Mouse (Mus musculus) liver, embryonic 11.5 days (tissue): Measurements from ENCODE around the gene Prss36. TPM values are rescaled to one million over a fixed set of nuclear protein-coding genes. Genes with fewer than 3 reads are reported as not detected.

Source experiments
- ATAC-seq: fragments of 200-750 bp; cut with Nextera tagmentation; replicated peaks from 2 replicates; pipeline ENCODE4 v1.8.0; 2017; ENCODE audit warnings: moderate number of reproducible peaks, mild to moderate bottlenecking, moderate TSS enrichment, moderate library complexity; ENCODE audit not compliant: low FRiP score
- DNase-seq: peaks from one replicate; pipeline ENCODE4 v3.0.0-alpha.2; 2017; ENCODE audit warnings: low spot score
- H3K27ac ChIP-seq: fragments of 300-500 bp; sonication (generic); 2 replicates; pipeline ENCODE4 v1.5.1; 2014; ENCODE audit warnings: mild to moderate bottlenecking, low read depth, low read length, control low read depth
- H3K27me3 ChIP-seq: fragments of 300-500 bp; sonication (generic); replicated peaks from 2 replicates; pipeline ENCODE4 v1.6.1; 2014; ENCODE audit warnings: low read length, mixed read lengths; ENCODE audit not compliant: control insufficient read depth, insufficient read depth
- H3K36me3 ChIP-seq: fragments of 300-500 bp; sonication (generic); 2 replicates; pipeline ENCODE4 v1.6.1; 2014; ENCODE audit warnings: mild to moderate bottlenecking, low read length, moderate library complexity, mixed read lengths; ENCODE audit not compliant: control insufficient read depth, insufficient read depth
- H3K4me1 ChIP-seq: fragments of 300-500 bp; sonication (generic); replicated peaks from 2 replicates; pipeline ENCODE4 v1.6.1; 2014; ENCODE audit warnings: low read length, mixed read lengths; ENCODE audit not compliant: control insufficient read depth, insufficient read depth
- H3K4me2 ChIP-seq: fragments of 300-500 bp; sonication (generic); 2 replicates; pipeline ENCODE4 v1.6.1; 2014; ENCODE audit warnings: mild to moderate bottlenecking, control low read depth, moderate library complexity
- H3K4me3 ChIP-seq: fragments of 300-500 bp; sonication (generic); 2 replicates; pipeline ENCODE4 v1.5.1; 2014; ENCODE audit warnings: low read depth, low read length, control low read depth
- H3K9ac ChIP-seq: fragments of 300-500 bp; sonication (generic); 2 replicates; pipeline ENCODE4 v1.6.1; 2014; ENCODE audit warnings: low read depth, low read length, control low read depth
- H3K9me3 ChIP-seq: fragments of 300-500 bp; sonication (generic); 2 replicates; pipeline ENCODE4 v1.6.1; 2016; ENCODE audit warnings: low read length, inconsistent platforms, mixed read lengths; ENCODE audit not compliant: control insufficient read depth
- WGBS: fragments of 180-500 bp; shearing (Covaris S2); extraction: QIAGEN DNeasy Blood & Tissue Kit; methylation state at CpG from one replicate; pipeline ENCODE4 v1.1.7; 2014; 5-methylcytosine and 5-hydroxymethylcytosine counted together
- polyA plus RNA-seq: library from polyadenylated mRNA; unstranded; fragments of >200 nt; fragmentation: Nextera tagmentation; extraction: Ambion mirVana; gene quantifications from 2 replicates; pipeline ENCODE4 v1.2.1, GENCODE M21; 2014

The Prss36 gene
- polyA plus RNA-seq, 1 experiment from 2014 or later, result 7.9 TPM

DNA sequence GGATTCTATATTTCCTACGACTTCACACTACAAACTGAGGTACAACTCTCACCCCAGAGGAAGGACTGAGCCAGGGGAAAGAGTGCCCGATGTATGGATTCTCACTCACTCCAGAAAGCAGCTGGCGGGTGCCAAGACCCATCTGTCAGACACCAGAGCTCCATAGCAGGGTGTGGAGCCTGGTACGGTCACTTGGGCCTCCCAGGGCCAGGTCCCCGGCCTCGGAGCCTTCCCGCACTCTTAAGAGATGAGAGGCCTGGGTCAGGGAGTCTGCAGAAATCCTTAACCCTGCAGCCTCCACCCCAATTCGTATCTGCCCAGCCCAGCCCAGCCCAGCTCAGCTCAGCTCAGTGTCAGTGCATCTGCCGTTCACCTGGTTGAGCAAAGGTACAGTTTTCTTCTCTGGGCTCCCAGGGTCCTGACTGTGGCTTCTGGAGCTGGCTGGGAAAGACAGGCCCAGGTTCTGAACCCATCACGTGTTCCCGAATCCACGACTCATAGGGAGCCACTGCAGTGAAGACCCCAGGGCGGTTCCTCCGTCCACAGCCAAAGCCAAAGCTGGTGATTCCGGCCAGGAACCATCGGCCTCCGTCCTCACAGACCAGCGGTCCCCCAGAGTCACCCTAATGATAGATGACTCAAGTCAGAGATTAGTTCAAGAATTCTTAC, 10.2 kb downstream of the Prss36 start:
- WGBS, result 63% methylated on average over 18 of the region's 18 CpGs
- ATAC-seq (peak; percentile 1; the same call in 1 of the 2 replicates), DNase-seq (no peak)
- peak overlapping the region; percentile 100 for H3K4me2 ChIP-seq
- H3K36me3 ChIP-seq, result no peaks in the 10 kb centered on the region
- peak overlapping the region; percentile 89 for H3K9ac ChIP-seq
- no peaks in the 10 kb centered on the region for H3K27me3 ChIP-seq
- H3K4me1 ChIP-seq, result peaks cover 25% of the 10 kb centered on the region
- peak overlapping the region; percentile 84 for H3K4me3 ChIP-seq
- no peaks in the 10 kb centered on the region for H3K9me3 ChIP-seq
- peak overlapping the region; percentile 71; the same call in 1 of the 2 replicates for H3K27ac ChIP-seq

DNA sequence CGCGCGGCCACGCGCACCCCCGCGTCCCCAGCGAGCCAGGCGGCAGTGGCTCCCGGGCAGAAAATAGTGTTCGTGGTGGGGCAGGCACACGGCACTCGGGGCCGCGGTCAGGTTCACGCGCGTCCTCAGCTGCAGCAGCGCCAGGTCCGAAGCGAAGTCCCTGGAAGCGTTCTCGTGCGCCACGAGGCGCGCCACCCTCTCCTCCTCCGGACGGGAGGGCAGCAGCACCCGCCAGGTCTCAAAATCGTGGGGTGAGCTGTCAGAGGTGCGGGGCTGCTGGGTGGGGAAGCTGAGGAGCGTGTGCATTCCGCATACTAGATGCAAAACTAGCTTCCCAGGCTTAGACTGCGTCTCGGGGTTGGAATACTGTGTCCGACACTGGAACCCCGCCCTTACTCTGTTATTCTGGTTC, 10.8 kb downstream of the Prss36 start:
- peak overlapping the region; percentile 71 for H3K27ac ChIP-seq
- peak overlapping the region; percentile 84 for H3K4me3 ChIP-seq
- H3K27me3 ChIP-seq, result no peaks in the 10 kb centered on the region
- peak overlapping the region; percentile 100 for H3K4me2 ChIP-seq
- no peaks in the 10 kb centered on the region for H3K9me3 ChIP-seq
- H3K9ac ChIP-seq, result peak overlapping the region; percentile 89
- peak; percentile 33 for ATAC-seq
- DNase-seq, result peak; percentile 54
- H3K4me1 ChIP-seq, result peaks cover 28% of the 10 kb centered on the region
- WGBS, result under 1% methylated on average over 38 of the region's 38 CpGs
- no peaks in the 10 kb centered on the region for H3K36me3 ChIP-seq

DNA sequence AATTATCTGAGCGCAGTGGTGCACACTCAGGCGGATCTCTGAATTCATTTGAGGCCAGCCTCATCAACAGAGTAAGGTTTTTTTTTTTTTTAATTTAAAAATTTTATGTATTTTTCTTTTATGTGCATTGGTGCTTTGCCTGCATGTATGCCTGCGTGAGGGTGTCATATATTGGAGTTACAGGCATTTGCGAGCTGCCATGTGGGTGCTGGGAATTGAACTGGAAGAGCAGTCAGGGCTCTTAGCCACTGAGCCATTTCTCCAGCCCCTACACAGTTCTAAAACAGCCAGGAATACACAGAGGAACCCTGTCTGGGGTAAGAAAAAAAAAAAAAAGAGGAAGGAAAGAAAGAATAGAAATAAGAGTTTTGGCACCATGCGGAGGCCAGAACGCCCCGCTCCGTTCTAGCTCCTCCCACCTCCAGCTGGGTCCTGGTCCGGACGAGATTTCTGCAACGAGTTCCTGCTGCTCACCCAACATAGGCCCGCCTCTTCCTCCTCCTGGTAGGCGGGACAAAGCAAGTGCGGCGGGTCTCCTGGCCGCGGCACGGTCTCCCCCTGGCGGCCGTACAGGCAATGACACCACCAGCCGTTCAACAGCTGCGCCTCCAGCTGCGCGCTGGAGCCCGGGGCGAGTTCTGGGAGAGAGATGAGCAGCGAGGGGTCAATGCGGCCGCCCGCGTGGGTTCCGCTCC, 11.3 kb downstream of the Prss36 start:
- Histone ChIP-seq H3K4me1 (peaks cover 30% of the 10 kb centered on the region), H3K36me3 (no peaks in the 10 kb centered on the region), H3K27ac (peak overlapping the region; percentile 71), H3K9me3 (no peaks in the 10 kb centered on the region), H3K27me3 (no peaks in the 10 kb centered on the region), H3K4me3 (peak overlapping the region; percentile 84), H3K9ac (peak overlapping the region; percentile 89), H3K4me2 (peak overlapping the region; percentile 100)
- 7% methylated on average over 32 of the region's 32 CpGs for WGBS
- peak; percentile 93 for ATAC-seq
- DNase-seq, result peak; percentile 93

DNA sequence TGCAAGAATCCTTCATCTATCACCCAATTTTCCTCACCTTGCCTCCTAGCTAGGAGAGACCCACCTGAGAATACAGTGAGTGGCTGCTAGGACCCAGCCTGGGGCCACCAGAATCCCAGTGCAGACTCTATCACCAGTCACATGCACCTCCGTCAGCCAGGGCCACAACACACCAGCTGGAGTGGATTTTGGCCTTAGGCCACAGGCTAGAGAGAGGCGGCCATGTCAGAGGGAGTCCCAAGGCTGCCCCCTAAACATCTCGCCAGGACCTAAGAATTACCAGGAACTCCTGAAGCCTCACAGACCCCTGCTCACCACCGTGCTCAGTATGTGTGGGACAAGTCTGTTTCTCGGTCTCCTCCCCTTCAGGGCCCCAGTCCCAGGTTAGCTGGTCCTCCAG, 12.4 kb downstream of the Prss36 start:
- Histone ChIP-seq H3K4me3 (no peak overlapping the region), H3K4me2 (no peak overlapping the region), H3K36me3 (no peaks in the 10 kb centered on the region), H3K9ac (no peak overlapping the region), H3K27me3 (no peaks in the 10 kb centered on the region), H3K27ac (no peak overlapping the region), H3K4me1 (peaks cover 40% of the 10 kb centered on the region), H3K9me3 (no peaks in the 10 kb centered on the region)
- 85% methylated on average over 5 of the region's 5 CpGs for WGBS
- DNase-seq, result no peak
- no peak for ATAC-seq

DNA sequence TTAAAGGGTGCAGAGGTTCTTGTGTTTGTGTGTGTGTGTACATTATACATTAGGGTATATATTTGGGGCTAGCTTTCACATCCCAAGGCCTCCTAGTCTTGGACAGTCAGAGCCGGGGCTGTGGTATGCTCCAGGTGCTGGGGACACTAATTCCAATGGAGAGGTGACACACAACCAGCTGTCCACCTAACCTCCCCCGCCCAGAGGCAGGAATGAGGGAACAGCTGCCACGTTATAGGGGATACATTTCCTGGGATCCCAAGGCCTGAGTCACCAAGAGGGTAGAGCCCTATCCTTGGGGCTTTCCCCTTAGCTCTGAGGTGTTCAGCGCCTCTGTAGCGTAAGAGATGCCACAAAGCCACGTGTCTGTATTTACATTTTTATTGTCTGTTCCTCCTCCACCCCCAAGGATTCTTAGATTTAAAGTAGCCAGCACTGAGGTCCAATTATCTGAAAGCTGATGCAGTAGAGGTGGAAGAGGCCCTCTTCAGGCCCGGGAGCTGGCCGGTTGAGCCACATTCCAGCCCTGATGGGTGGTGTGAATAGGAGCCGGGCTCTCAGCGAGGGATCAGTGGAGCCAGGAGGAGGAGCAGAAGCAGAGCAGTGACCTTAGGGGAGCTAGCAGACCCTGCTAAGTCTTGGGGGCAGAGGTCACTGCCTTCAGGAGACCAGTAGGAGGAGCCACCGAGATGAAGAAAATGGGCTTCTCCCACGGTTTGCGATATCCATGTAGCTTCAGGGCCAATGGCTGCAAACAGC, 14.1 kb downstream of the Prss36 start:
- WGBS, result 35% methylated on average over 13 of the region's 13 CpGs
- Histone ChIP-seq H3K9me3 (no peaks in the 10 kb centered on the region), H3K4me3 (no peak overlapping the region), H3K27me3 (no peaks in the 10 kb centered on the region), H3K9ac (peak overlapping the region; percentile 9; the same call in 1 of the 2 replicates), H3K36me3 (no peaks in the 10 kb centered on the region), H3K4me2 (peak overlapping the region; percentile 31), H3K27ac (peak overlapping the region; percentile 63), H3K4me1 (peaks cover 45% of the 10 kb centered on the region)
- DNase-seq, result no peak
- ATAC-seq, result no peak

DNA sequence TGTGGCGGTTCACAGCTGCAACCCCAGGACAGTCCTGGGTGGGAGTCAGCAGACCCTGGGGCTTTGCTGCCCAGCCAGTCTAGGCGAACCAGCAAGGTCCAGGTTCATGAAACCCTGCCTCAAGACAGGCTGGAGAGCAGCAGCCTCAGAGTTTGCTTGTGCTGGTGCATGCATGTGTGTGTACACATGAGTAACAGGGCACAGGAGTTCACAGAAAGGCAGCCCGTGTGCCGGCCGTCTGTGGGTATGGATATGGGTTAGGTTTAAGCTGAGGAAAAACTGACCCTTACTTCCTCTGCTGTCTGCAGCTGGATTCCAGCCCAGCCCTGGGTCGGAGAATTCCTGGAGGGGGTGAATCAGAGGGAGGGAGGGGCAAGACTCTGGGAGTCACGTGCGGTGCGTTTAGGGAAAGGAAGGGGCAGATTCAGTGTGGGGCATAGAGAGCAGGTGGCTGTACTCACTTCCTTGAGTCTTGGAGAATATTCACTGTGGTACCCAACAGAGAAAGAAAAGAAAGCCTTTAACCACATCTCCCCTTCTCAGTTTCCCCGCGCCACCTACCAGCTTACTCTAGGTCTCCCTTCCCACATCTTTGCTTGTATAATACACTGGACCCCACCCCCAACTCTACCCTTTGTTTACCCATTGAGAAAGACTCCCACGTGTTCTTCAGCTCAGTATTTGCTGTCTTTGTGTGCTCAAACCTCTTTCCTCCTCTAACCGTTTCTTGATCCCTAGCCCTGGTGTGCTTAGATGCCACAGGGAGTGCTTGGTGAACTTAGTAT, 15.0 kb downstream of the Prss36 start:
- DNase-seq, result no peak
- Histone ChIP-seq H3K9me3 (no peaks in the 10 kb centered on the region), H3K27me3 (no peaks in the 10 kb centered on the region), H3K36me3 (no peaks in the 10 kb centered on the region), H3K4me2 (peak overlapping the region; percentile 31), H3K4me1 (peaks cover 45% of the 10 kb centered on the region), H3K4me3 (no peak overlapping the region), H3K27ac (peak overlapping the region; percentile 63; the same call in 1 of the 2 replicates), H3K9ac (0 out of 2 replicates have a peak overlapping the region, but pooled peaks have one; percentile 9)
- no peak for ATAC-seq
- WGBS, result 41% methylated on average over 13 of the region's 13 CpGs

DNA sequence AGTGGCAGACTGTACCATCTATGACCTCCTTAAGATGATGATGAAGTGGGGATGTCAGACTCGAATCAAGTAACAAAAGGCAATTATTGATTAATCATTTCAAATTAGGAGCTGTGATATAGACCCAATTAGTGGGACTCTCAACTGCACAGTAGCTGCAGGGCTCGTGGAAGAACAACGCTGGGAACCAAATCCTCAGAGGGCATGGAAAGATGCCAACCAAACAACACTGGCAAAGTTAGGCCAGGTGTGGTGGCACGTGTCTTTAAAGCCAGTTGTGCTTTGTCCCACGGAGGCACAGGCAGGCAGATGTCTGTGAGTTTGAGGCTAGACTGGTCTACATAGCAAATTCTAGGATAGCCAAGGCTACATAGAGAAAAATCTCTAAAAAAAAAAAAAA, 15.9 kb downstream of the Prss36 start:
- H3K4me2 ChIP-seq, result no peak overlapping the region
- no peaks in the 10 kb centered on the region for H3K9me3 ChIP-seq
- H3K27ac ChIP-seq, result no peak overlapping the region
- H3K36me3 ChIP-seq, result peaks cover 2% of the 10 kb centered on the region; the same call in 1 of the 2 replicates
- no peak overlapping the region for H3K4me3 ChIP-seq
- ATAC-seq (no peak), DNase-seq (no peak)
- 79% methylated on average over 5 of the region's 5 CpGs for WGBS
- peaks cover 39% of the 10 kb centered on the region for H3K4me1 ChIP-seq
- no peaks in the 10 kb centered on the region for H3K27me3 ChIP-seq
- H3K9ac ChIP-seq, result no peak overlapping the region

DNA sequence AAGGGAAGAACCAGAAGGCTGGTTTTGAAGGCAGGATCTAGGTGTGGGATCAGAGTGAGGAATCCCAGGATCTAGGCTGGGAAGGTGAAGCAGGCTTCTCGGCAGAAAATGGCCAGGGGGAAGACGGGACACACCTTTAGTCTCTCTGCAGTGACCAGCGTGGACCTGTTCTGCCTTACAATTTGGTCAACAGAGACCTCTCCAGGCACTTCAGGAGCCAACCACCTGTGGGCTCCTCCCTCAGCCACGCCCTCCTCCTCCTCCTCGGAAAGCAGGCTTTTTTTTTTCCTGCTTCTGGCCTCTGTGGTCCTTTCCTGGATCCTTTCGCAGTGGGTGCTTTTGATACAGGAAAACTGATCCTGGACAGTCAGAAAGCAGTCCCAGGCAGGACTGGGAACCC, 16.6 kb downstream of the Prss36 start, which contains the start of gene Prss8:
Prss8 (minus strand) TSS at position 182 of the 400 bp plus-strand sequence.
- Histone ChIP-seq H3K9ac (peak within 1 kb of the TSS; percentile 56), H3K4me2 (peak within 1 kb of the TSS; percentile 59), H3K9me3 (no peaks in the 10 kb centered on the region), H3K27ac (no peak within 1 kb of the TSS), H3K4me3 (peak within 1 kb of the TSS; percentile 34), H3K27me3 (no peaks in the 10 kb centered on the region), H3K4me1 (peaks cover 36% of the 10 kb centered on the region), H3K36me3 (peaks cover 3% of the 10 kb centered on the region; the same call in 1 of the 2 replicates)
- no peak for DNase-seq
- no peak for ATAC-seq
- 14% methylated on average over 6 of the region's 6 CpGs for WGBS
